Mouse (Mus musculus): ENCODE measurements at regions not wholly inside any gene's neighbourhood (a gene's known extent, or its start where the extent isn't known, plus 50 kb on each side); places are given as distances from the start of the nearest gene placed in this dataset.

DNA sequence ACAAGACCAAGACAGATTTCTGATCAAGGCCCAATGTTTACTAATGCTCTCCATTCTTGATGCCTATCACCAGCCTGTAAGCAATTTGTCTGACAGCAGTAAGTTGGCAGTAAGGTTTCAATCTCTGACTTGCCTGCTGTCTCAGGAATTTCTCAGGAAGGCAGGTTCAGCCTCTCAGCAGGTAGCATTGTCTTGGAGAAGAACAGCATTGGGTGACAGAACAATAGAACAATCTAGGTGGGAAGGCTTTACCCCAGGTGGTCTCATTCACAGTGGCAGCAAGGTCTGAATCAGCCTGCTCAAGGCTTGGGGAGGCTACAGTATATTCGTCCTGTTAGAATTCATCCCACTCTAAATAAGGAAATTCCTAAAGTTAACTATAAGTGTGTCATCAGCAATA, 81.2 kb upstream of the Chordc1 start:
- H3K4me1 ChIP-seq (replicated peaks; ENCODE audit: control insufficient read depth, insufficient read depth, low read length), result no peaks in the 10 kb centered on the region
- H3K36me3 ChIP-seq (ENCODE audit: control insufficient read depth, insufficient read depth), result no peaks in the 10 kb centered on the region
- H3K4me2 ChIP-seq (replicated peaks; ENCODE audit: low read depth), result no peak overlapping the region
- H3K27me3 ChIP-seq (replicated peaks; ENCODE audit: control insufficient read depth, insufficient read depth, low read length), result no peaks in the 10 kb centered on the region
- WGBS, result 47% methylated on average over 1 of the region's 1 CpGs
- no peaks in the 10 kb centered on the region for H3K9me3 ChIP-seq (ENCODE audit: control insufficient read depth)
- ATAC-seq, result no peak
- H3K4me3 ChIP-seq (ENCODE audit: low read depth, low read length), result no peak overlapping the region
- H3K9ac ChIP-seq (ENCODE audit: low read depth, low read length), result no peak overlapping the region
- TF ChIP-seq CTCF (IDR thresholded peaks at IDR 0.05; ENCODE audit: low read depth), result no peak
- no peak overlapping the region for H3K27ac ChIP-seq (ENCODE audit: low read depth, low read length)

DNA sequence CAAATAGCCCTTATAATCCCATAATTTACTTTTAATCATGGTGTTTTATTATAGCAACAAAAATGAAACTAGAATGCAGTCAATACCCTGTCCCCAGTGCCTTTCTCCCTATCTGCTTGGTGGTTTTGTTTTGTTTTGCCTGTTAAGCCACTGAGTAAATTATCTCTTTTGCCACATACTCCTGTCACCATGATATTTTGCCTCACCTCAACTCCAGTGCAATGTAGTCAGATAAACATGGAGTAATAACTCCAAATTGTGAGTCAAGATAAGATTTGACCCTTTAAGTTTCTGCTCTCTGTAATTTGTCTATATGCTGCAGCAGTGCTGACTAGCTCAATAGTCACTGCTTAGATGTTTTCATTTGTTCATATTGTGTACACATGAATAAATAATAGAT, 65.3 kb upstream of the Chordc1 start:
- H3K27me3 ChIP-seq (replicated peaks; ENCODE audit: control insufficient read depth, insufficient read depth, low read length), result no peaks in the 10 kb centered on the region
- H3K4me1 ChIP-seq (replicated peaks; ENCODE audit: control insufficient read depth, insufficient read depth, low read length), result no peaks in the 10 kb centered on the region
- H3K9ac ChIP-seq (ENCODE audit: low read depth, low read length), result no peak overlapping the region
- no peak overlapping the region for H3K27ac ChIP-seq (ENCODE audit: low read depth, low read length)
- TF ChIP-seq CTCF (IDR thresholded peaks at IDR 0.05; ENCODE audit: low read depth), result no peak
- H3K4me3 ChIP-seq (ENCODE audit: low read depth, low read length), result no peak overlapping the region
- no peaks in the 10 kb centered on the region for H3K36me3 ChIP-seq (ENCODE audit: control insufficient read depth, insufficient read depth)
- no peak overlapping the region for H3K4me2 ChIP-seq (replicated peaks; ENCODE audit: low read depth)
- H3K9me3 ChIP-seq (ENCODE audit: control insufficient read depth), result no peaks in the 10 kb centered on the region
- no peak for ATAC-seq

DNA sequence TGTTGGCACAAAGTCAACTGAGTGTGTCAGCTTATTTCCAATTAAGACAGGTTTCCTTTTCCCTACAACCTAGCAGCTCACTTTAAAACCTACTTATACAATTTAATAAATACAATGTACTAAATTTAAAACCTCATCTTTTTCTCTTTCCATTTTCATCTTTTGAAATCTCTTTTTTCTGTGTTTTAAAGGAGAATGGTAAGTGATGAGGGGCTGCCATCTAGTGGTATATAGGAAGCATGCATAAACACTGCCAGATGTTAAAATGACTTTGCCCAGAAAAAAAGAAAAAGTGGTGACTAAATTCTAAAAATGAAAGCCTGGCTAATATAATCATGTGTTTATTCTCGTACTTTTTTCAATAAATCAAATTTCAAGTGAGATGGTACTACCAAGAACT, 62.0 kb upstream of the Chordc1 start:
- Histone ChIP-seq H3K4me1 (replicated peaks; ENCODE audit: control insufficient read depth, insufficient read depth, low read length) (no peaks in the 10 kb centered on the region), H3K27ac (ENCODE audit: low read depth, low read length) (no peak overlapping the region), H3K9ac (ENCODE audit: low read depth, low read length) (no peak overlapping the region), H3K36me3 (ENCODE audit: control insufficient read depth, insufficient read depth) (no peaks in the 10 kb centered on the region), H3K4me2 (replicated peaks; ENCODE audit: low read depth) (no peak overlapping the region), H3K4me3 (ENCODE audit: low read depth, low read length) (no peak overlapping the region), H3K9me3 (ENCODE audit: control insufficient read depth) (no peaks in the 10 kb centered on the region), H3K27me3 (replicated peaks; ENCODE audit: control insufficient read depth, insufficient read depth, low read length) (no peaks in the 10 kb centered on the region)
- 4% methylated on average over 1 of the region's 1 CpGs for WGBS
- TF ChIP-seq CTCF (IDR thresholded peaks at IDR 0.05; ENCODE audit: low read depth), result peak; percentile 72
- ATAC-seq, result no peak

All from intestine, postnatal 0 days (tissue).